Mouse (Mus musculus) cerebellum, adult 2 months (tissue): ENCODE data around the gene Sycn.
"Not testable (repeated sequence)": the region's sequence is repeated elsewhere in the genome, so short reads cannot be mapped to it uniquely, and the experiment has no call there.

Experiments
- CTCF ChIP-seq: fragments of 200-500 bp; IDR thresholded peaks from 2 replicates; pipeline ENCODE4 v1.5.1; 2011; ENCODE audit warnings: low read depth, mild to moderate bottlenecking, control low read depth, low read length, moderate library complexity, borderline replicate concordance; ENCODE audit not compliant: insufficient read depth
- POLR2A ChIP-seq: fragments of 200-500 bp; IDR thresholded peaks from 2 replicates; pipeline ENCODE4 v1.6.1; 2011; ENCODE audit warnings: low read length, control low read depth, borderline replicate concordance; ENCODE audit not compliant: insufficient read depth

DNA sequence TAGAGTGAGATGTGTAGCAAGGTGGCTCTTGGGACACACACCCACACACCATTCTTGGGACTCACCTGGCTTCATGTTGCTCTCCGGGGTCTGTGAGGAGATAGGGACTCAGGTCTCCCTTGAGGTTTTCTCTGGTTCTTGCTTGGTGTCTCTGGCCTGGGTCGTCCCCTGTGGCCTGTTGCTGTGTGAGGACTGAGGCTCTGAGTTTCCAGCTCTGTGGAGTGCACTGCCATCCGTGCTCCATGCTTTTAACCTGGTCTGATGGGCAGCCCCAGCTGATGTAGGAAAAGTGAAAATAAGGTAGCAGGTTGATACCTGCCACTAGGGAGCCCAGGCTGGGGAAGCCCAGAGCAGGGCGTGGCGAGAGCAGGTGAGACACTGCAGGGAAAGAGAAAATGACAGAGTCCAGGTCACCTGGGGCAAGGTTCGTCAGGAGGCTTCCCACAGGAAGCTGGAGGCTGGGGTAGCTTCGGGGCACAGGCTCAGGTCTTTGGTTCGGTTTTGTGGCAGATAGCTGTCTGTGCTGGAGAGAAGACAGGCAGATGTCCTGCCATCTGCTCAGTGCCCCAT lies 30.2 kb upstream of the Sycn start, which contains the start of gene Ifnl2:
- TF ChIP-seq CTCF, POLR2A: not testable (repeated sequence)
